Mouse (Mus musculus): ENCODE data around the gene 4931428L18Rik.

- no peak for TF ChIP-seq EP300 (IDR thresholded peaks at IDR 0.05; ENCODE audit: insufficient read depth, low read depth, low read length)
- TF ChIP-seq CTCF (IDR thresholded peaks at IDR 0.05; ENCODE audit: low read depth, low read length), result no peak
- no peak for TF ChIP-seq POLR2A (IDR thresholded peaks at IDR 0.05; ENCODE audit: insufficient read depth, low read length)
These were observed 109.0 kb downstream of the 4931428L18Rik start for GRCm38 (mm10) chr1:31113466-31113865.

Measured in ES-Bruce4 (cell line).